Mouse (Mus musculus) telencephalon, adult 2 months (tissue): Measurements from ENCODE around the gene Map3k19.

Experiments used
- DNase-seq: peaks from one replicate; pipeline ENCODE4 v3.0.0-alpha.2; 2011; ENCODE audit warnings: low read depth, low spot score

Map3k19 gene

DNA sequence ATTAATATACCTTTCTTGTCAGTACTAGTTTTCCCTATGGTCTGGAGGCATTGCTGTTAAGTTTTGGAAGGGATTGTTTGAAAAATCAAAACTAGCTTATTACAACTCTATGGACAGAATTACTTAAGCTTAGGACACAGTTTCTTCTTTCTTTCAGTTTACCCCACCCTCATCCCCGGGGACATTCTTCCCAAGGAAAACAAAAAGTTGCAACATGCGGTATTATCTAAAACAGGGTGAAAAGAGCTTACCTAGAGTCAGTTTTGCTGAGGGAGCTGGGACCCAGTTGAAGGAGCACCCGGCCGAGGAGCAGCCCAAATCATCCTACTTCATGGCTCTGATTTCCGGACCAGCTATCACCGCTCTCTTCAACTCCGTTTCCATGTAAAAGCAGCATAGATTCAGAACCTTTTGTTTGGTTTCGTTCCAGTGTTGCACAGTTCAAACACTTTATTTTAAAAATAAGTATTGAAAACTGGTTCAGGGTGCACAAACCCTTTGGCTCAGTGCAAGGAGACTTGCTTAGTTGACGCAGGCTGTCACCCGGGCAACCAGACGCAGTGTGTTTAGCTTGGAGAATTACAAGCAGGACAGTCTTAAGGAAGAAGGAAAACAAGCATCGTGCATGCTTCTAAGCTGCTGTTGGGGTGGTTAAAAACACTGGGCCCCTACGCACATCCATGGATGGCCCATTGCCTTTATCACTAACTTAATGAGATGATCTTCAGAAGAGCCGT, at the start of gene Map3k19:
Gene Map3k19, minus strand, starts transcription at position 546 of the 737 bp plus-strand sequence.
- no peak for DNase-seq

DNA sequence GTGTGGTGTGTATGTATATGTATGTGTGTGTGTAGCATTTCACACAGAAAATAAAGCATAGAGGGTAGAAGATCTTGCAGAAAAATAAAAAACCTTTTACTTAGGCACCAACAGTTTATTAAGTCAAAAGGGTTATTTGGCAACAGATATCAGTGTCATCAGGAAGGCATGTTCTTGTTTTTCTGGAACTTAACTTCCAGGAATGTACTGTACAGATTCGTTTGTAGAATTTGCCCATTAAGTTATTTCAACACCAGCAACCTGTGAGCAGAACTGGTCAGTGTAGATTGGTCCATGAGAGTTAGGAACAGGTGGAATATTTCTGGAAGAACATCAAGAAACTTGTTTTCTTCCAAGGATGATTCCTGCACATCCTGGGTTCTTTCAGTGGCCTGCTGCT, 44.6 kb upstream of the Map3k19 start:
- no peak for DNase-seq

DNA sequence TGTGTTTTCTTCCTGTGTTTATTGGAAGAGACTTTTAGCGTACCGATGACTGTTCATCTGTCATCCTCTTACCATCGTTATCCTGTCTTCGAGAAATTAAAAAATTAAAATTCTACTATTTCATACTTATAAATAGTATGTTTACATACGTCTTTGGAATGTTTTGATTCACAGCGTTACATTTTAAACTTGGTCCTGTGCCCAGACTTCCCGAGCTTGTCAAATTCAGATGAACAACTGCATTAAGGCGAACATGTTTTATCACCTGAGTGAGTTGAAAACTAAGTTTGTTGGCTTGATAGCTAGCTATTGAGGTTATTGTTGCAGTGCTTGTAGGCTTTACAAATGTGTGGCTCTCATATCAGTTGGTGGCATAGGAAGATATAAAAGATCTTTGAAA, 14.4 kb upstream of the Map3k19 start:
- DNase-seq: no peak

DNA sequence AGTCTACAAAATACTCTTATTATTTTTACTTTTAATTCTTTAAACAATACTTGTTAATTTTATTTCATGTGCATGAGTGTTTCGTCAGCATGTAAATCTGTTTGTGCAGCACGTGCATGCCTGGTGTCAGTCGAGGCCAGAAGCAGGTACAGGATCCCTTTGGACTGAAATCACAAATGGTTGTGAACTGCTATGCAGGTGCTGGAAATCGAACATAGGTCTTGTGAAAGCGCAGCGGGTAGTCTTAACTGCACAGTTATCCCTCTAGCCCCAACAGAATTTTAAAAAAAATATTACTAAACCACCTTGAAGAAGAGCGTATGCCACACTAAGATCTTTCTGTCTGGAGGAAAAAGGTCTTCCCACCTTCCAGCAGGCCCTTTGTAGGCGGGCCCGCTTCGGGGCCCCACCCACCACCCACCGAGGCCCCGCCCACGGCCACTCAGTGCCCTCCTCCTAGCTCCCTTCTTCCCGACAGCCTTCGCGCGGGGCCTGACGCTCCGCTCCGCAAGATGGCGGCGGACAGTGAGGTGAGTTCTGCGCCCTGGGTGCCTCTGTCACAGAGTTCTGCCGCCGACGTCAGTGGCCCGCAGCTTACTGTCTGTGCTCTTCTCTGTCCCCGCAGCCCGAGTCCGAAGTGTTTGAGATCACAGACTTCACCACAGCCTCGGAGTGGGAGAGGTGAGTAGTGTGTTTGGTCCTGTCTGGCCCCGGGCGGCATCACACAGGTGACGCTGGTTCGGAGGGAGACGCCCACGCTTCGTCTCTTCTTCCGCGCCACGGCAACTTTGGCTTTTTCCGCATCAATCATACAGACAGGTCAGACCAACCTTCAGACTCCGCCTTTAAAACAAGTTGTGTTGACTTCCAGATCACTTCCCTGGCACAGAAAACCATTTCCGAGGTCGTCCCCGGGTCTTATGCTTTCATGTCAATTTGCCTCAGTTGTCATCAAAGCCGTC, 13.8 kb upstream of the Map3k19 start, which contains the start of gene Rab3gap1:
Gene Rab3gap1, plus strand, starts transcription at position 474 of the 962 bp plus-strand sequence.
- peak; percentile 81 for DNase-seq

DNA sequence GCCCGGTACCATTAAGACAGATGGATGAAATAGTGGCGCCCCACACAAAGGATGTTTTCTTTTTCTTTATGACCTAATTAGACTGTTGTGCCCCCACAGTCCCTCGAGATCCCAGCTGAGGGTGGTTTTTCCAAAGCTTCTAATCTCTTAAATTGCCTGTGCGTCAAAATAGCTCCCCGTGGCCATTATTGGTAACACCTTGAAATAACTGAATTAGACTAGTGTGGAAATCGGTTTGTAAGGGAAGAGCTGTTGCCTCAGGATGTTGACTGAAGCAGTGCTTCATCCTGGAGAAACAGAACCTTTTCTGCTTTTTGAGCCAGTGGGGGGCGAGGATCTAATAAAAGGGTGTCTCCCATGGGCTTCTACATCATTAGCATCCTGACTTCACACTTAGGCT, 9.0 kb upstream of the Map3k19 start:
- no peak for DNase-seq

DNA sequence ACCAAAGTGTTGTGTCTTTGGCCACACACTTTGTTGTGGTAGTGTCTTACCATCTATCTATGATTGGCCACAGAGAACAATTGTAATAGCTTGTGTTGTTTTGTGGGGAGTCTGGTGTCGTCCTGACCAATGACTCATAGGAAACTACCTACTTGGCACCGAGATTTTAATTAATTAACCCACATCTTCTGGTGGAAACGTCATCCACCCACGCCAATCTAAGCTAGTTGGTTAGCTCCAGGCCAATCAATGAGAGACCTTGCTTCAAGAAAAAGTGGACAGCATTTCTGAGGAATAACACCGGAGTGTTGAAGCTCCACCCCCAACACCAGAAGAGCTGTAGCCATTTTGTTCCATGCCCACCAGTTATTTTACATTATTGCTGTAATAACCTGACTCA, 7.1 kb upstream of the Map3k19 start:
- no peak for DNase-seq

DNA sequence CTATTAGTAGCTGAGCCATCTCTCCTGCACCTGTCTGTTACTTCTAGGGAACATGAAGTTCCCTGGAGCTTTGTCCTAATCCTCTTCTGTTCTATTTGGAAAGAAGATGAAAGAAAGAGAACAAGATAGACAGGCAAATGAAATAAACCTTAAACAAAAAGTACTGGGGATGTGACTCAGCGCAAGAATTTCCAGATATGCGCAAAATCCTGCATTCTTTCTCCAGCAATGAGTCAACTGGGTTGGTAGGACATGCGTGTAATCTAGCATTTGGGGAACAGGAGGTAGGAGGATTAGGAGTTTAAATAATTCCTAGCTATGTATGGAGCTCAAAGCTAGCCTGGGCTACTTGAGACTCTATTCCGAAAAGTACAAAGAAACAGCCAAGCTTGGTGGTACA, 5.7 kb upstream of the Map3k19 start:
- DNase-seq: no peak

DNA sequence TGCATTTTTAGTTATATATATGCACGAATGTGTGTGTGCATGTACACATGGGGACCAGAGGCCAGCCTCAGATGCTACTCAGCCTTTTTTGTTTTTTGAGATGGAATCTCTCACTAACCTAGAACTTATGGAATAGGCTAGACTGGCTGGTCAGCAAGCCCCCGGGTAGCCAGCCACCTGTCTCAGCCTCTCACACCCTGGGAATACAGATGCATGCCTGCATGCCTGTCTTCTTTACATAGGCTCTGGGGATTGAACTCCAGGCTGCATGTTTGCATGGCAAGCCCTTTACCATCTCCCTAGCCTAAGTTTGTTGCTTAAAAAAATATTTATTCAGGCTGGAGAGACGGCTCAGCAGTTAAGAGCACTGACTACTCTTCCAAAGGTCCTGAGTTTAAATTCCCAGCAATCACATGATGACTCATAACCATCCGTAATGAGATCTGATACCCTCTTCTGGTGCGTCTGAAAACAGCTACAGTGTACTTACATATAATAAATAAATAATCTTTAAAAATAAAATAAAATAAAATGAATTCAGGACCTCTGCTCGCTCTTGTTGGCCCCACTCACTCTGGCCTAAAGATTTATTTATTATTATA, 5.1 kb upstream of the Map3k19 start:
- no peak for DNase-seq

DNA sequence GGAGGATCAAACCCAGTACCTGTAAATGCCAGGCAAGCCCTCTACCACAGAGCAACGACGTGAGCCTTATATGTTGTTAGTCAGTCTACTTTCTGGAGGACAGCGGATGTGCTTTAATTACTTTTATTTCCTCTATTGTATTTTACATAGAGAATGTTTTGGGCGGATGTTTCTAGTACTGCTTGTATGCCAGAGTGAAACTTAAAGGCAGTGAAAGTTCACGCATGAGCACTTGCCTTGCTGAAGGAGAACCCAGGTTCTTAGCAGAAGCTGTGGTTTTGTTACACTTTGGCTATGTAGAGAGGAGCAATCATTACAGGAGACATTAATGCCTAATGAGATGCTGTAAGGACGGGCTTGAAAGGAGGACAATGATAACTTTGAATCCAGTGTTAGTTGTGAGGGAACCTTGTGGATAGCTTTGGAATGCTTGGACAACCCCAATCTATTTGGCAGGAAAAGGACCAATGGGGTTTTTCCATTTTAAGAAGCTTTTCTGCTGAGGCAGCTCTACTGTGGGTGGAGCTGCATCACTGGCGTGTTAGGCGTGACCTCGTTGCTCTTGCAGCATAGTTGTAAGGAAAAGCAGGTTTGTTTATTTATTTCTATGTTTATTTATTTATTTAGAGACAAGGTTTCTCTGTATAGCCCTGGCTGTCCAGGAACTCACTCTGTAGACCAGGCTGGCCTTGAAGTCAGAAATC, 4.3 kb upstream of the Map3k19 start:
- no peak for DNase-seq

DNA sequence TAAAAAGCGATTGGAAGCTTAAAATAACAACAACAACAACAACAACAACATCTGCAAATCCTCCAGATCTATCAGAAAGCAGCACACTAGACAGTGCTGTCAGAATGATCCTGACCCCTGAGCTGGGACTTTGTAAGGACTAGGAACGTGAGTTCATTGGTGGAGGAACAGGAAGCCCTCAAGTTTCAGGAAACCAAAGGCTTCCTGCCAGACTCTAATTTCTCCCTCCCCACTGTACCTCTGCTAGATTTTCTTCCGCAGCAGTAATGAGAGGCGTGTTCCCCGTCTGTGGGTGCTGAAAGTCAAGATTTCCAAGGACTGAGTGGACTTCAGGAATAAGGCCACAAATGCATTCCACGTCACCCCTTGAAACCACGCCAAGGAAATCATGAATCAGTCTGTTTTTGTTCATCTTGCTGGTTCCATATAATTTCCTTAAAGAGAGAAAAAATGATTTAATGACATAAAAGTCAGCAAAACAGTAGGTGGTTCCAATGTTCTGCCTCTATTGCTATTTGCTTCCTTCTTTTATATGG, 4.7 kb downstream of the Map3k19 start:
- DNase-seq: no peak

DNA sequence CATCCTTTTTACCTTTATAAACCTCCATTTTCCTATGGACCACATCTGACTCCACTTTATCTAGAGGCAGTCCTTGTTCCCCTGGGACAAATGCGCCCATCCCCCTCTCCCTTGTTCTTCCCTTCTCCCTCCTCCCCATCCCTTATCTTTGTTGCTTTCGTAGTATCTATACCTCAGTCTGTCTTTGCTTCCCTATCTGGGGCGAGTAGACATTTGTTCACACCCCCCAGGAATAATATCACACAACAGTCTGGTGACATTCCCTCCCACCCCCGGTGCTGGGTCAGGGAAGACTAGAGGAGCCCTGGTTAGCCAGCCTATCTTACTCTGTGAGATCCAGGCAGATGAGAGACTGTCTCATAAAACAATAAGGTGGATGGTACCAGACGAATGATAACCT, 9.4 kb downstream of the Map3k19 start:
- no peak for DNase-seq

DNA sequence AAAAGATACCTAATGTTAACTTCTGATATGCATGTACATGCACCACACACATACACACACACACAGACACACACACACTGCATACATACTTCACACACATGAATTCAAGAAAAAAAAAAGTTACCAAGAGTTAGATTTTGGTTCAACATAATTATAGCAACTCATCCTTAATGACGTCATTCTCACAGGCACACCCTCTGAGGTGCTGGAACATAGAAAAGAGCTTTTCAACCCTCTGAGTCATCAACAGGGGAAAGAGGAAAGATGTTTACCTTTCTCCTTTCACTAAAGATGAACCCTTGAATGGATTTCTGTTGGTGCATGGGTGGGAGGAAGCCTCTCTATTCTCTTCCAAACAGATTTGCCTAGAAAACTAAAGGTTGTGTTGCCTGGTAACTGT, 16.2 kb downstream of the Map3k19 start:
- DNase-seq: no peak

DNA sequence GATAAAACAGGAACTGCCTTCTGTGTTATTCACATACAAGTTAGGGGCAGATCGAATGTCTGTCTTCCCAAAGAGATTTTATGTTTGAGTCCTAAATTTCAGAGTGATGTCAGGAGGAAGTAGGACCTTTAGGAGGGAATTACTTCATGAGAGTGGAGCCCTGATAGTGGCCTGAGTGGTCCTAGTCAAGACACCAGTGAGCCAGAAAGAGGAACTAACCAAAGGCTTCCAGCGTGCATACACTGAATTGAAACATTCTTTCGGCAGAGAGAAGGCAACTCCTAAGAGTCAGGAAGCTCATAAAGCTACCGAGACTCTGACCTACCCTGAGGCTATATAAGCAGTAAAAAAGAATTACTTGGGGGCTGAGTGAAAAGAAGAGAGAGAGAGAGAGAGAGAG, 18.2 kb downstream of the Map3k19 start:
- DNase-seq: no peak

DNA sequence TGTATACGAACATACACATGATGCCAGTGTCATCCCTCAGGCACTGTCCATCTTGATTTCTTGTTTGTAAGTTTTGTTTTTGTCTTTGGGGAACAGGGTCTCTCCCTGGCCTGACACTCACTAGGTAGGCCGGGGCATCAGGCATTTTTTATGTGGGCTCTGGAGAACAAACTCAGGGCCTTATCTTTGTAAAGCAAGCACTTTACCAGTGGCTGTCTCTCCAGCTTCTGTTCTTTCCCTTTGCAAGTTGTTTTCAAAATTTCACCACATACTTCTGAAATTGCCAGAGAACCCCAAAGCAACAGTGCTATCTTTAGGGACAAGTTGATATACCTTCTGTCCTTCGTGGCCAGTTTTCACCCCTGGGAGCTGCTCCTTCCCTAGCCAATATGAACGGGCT, 20.6 kb downstream of the Map3k19 start:
- DNase-seq: no peak

DNA sequence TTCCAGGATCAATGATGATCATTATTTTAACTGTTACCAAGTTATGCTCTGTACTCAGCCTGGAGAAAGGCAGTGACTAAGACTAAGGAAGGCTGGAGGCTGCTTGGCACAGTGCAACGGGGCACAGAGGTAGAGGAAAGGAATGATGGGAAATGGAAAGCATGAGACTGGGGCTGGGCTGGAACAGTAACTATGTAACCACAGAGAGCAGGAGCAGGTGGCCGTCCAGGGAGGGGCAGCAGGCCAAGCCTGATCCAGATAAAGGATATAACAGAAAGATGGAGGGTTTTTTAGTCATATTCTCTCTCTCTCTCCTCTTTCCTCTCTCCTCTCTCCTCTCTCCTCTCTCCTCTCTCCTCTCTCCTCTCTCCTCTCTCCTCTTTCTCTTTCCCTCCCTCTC, 21.1 kb downstream of the Map3k19 start:
- DNase-seq: no peak

DNA sequence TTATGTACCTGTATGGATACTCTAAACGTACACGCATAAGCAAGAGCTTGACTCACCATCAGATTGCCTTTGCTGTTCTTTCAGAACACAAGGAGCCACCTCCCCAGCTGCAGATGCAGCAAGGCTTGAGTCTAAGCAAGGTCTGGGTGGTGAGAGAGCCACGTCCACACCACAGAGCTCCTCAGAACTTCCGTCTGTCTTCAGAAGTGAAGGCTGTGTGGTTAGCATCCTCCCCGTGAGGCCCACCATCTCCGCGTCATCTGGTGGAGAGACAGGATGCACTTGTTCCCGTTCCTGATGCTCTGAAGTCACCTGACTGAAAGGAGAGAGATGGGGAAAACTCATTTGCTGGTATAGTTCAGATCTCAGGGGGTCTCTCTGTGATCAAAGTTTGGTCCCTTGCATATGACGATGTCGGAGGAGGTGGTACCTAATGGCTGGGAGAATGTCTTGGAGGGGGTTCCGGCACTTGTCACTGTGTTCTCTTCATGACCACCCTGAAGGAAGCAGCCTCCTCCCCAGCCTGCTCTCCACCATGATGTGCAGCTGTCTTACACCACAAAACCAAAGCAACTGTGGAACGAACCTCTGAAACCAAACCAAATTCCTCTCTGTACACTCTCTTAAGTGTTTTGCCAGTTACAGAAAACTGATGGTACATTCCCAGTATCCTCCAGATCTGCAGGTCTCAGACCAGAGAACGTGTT, 24.5 kb downstream of the Map3k19 start:
- no peak for DNase-seq

DNA sequence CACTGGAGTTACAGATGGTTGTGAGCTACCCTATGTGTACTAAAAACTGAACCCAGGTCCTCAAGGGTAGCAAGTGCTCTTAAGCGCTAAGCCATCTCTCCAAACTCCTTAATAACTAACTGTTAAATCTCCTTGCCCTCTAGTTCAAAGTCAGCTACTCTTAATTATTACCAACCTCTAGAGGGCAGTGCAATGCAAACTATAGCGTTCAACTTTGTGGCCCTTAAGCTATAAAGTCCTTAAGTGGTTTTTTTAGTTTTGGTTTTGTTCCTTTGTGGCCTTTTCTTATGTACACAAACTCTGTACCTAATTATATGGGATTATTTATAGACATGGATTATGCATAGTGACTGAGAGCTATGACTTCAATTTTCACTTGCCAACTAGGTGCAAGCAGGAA, 27.5 kb downstream of the Map3k19 start:
- peak; percentile 56 for DNase-seq

DNA sequence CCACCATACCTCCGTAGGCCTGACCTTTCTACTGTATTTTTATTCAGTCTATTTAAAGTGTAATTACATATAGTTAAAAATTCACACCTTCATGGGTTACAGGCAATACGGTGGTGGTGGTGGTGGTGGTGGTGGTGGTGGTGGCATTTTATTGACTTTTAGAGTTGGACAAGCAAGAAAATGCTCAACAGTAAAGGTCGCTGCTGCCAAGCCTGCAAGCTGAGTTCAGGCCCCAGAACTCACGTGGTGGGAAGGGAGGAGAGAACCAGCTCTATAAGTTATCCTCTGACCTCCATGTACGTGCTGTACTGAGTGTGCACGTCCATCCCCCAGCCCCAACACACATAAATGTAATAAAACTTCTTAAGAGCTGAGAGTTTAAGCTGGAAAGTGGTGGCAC, 38.5 kb downstream of the Map3k19 start:
- DNase-seq: no peak

DNA sequence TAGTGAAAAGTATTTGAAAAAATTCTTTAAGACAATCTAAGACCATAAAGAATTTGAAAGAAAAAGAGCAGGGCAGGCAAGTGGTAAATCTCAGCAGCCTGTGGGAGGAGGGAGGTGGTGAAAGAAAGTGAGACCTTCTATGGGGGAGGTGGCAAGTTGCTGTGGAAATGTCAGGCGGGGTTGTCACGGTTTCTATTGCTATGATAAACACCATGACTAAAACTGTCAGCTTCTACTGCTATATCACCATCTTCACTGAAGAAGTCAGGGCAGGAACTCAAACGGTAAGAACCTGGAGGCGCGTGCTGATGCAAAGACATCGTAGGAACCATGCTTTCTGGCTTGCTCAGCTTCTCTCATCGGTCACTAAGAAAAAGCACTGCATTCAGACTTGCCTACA, 41.9 kb downstream of the Map3k19 start:
- peak; percentile 55 for DNase-seq

DNA sequence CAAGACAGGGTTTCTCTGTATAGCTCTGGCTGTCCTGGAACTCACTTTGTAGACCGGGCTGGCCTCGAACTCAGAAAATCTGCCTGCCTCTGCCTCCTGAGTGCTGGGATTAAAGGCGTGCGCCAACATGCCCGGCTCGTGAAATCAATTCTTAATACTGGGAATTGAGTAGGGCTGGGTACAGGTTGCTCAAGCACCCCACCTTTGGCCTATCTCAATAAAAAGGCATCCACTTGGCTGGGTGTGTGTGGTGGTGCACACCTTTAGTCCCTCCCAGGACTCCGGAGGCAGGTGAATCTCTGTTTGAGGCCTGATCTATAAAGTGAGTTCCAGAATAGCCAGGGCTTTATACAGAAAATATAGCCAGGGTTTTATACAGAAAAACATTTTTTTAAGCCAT, 46.2 kb downstream of the Map3k19 start:
- no peak for DNase-seq

DNA sequence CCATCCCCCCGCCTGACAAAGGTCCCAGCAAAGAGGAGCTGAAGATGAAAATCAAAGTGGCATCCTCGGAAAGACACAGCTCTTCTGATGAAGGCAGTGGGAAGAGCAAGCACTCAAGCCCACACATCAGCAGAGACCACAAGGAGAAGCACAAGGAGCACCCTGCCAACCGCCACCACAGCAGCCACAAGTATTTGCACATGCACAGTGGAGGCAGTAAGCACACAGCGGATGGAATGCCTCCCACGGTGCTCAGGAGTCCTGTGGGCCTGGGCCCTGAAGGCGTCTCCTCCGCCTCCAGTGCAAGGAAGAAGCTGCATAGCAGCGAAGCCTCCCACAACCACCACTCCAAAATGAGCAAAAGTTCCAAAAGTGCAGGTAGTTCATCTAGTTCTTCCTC, 51.9 kb downstream of the Map3k19 start:
- peak; percentile 28 for DNase-seq
